ENCODE assay signal across 8 mouse cellular contexts in genomic region chr2:145903061-145903901, GRCm38 (mm10). TPM values are rescaled to one million over a fixed set of nuclear protein-coding genes. Genes with fewer than 3 reads are reported as not detected.
DNase-seq lines count a peak whose midpoint lies in the region; ATAC-seq and TF ChIP-seq lines count a peak whose summit lies in the region.

No protein-coding gene starts in this region.

- peaks cover 28% of the 10 kb centered on the region for H3K36me3 ChIP-seq in G1E (replicated peaks)
- peaks cover 10% of the 10 kb centered on the region; the same call in 1 of the 2 replicates for H3K36me3 ChIP-seq in forebrain, embryonic 15.5 days
- peaks cover 3% of the 10 kb centered on the region; the same call in 1 of the 2 replicates for H3K36me3 ChIP-seq in neural tube, embryonic 14.5 days (ENCODE audit: control insufficient read depth, insufficient read depth, low read length)
- H3K36me3 ChIP-seq in testis, adult 2 months (ENCODE audit: control insufficient read depth, insufficient read depth, low read length): no peaks in the 10 kb centered on the region

- intact Hi-C loops in heart, postnatal 25 days (cut with DNase I): no loop called here

- H3K4me3 ChIP-seq in G1E (ENCODE audit: low read depth, low read length): peak overlapping the region; percentile 96
- H3K4me3 ChIP-seq in forebrain, embryonic 15.5 days: peak overlapping the region; percentile 83
- peak overlapping the region; percentile 99 for H3K4me3 ChIP-seq in neural tube, embryonic 14.5 days (ENCODE audit: low read depth, low read length)
- peak overlapping the region; percentile 92 for H3K4me3 ChIP-seq in testis, adult 2 months (ENCODE audit: control insufficient read depth, low read depth, low read length)

- peak overlapping the region; percentile 58 for H3K4me2 ChIP-seq in forebrain, embryonic 15.5 days (replicated peaks)
- H3K4me2 ChIP-seq in neural tube, embryonic 14.5 days (ENCODE audit: low read depth, low read length): peak overlapping the region; percentile 76

- H3K9me3 ChIP-seq in G1E (replicated peaks): no peaks in the 10 kb centered on the region
- H3K9me3 ChIP-seq in forebrain, embryonic 15.5 days: no peaks in the 10 kb centered on the region
- no peaks in the 10 kb centered on the region for H3K9me3 ChIP-seq in neural tube, embryonic 14.5 days (ENCODE audit: control insufficient read depth, low read length)

- TF ChIP-seq CTCF in G1E (IDR thresholded peaks at IDR 0.05; ENCODE audit: low read depth, low read length): 0 out of 2 replicates have a peak, but pooled peaks have one; percentile 12
- TF ChIP-seq CTCF in testis, adult 2 months (IDR thresholded peaks at IDR 0.05; ENCODE audit: control insufficient read depth, insufficient read depth, insufficient replicate concordance, low read depth, low read length): peak; percentile 23; the same call in 1 of the 2 replicates

- no peaks in the 10 kb centered on the region for H3K27me3 ChIP-seq in G1E (ENCODE audit: insufficient read depth, low read length)
- no peaks in the 10 kb centered on the region for H3K27me3 ChIP-seq in forebrain, embryonic 15.5 days
- H3K27me3 ChIP-seq in neural tube, embryonic 14.5 days (ENCODE audit: control insufficient read depth, insufficient read depth, low read length): no peaks in the 10 kb centered on the region
- no peaks in the 10 kb centered on the region for H3K27me3 ChIP-seq in testis, adult 2 months (ENCODE audit: control insufficient read depth, insufficient read depth, low read length)

- peak overlapping the region; percentile 89 for H3K9ac ChIP-seq in forebrain, embryonic 15.5 days (replicated peaks)
- H3K9ac ChIP-seq in neural tube, embryonic 14.5 days (replicated peaks; ENCODE audit: low read depth, low read length): peak overlapping the region; percentile 94

- peaks cover 31% of the 10 kb centered on the region for H3K4me1 ChIP-seq in G1E (ENCODE audit: insufficient read depth, low read depth, low read length)
- H3K4me1 ChIP-seq in forebrain, embryonic 15.5 days: peaks cover 24% of the 10 kb centered on the region
- H3K4me1 ChIP-seq in neural tube, embryonic 14.5 days (ENCODE audit: control insufficient read depth, insufficient read depth, low read length): peaks cover 10% of the 10 kb centered on the region
- peaks cover 3% of the 10 kb centered on the region; the same call in 1 of the 2 replicates for H3K4me1 ChIP-seq in testis, adult 2 months (ENCODE audit: control insufficient read depth, insufficient read depth, low read length)

- peak; percentile 85 for TF ChIP-seq POLR2A in testis, adult 2 months (IDR thresholded peaks at IDR 0.05; ENCODE audit: control insufficient read depth, low read depth, low read length)

- under 1% methylated on average over 68 of the region's 68 CpGs for WGBS in forebrain, embryonic 15.5 days
- WGBS in neural tube, embryonic 14.5 days: under 1% methylated on average over 68 of the region's 68 CpGs

- ATAC-seq in G1E (ENCODE audit: extremely low read depth, insufficient number of reproducible peaks, low FRiP score, poor library complexity, severe bottlenecking): peak; percentile 94
- ATAC-seq in forebrain, embryonic 15.5 days (replicated peaks): peak; percentile 98
- peak; percentile 97 for ATAC-seq in neural tube, embryonic 14.5 days (ENCODE audit: low read depth)

- peak overlapping the region; percentile 72 for H3K27ac ChIP-seq in forebrain, embryonic 15.5 days (replicated peaks)
- H3K27ac ChIP-seq in neural tube, embryonic 14.5 days (ENCODE audit: low read depth, low read length): peak overlapping the region; percentile 78
- peak overlapping the region; percentile 86 for H3K27ac ChIP-seq in testis, adult 2 months (ENCODE audit: control insufficient read depth, insufficient read depth, low read depth, low read length)

- DNase-seq in G1E (ENCODE audit: low spot score): peak; percentile 80
- peak; percentile 90 for DNase-seq in cerebellum, adult 11-12 months
- DNase-seq in heart, postnatal 25 days (ENCODE audit: low spot score): peak; percentile 82
- DNase-seq in layer of hippocampus, adult 18-20 months (ENCODE audit: low spot score in 2 of 2): peak; percentile 85 to 93
- peak; percentile 87 to 89 for DNase-seq in lung, adult 18-20 months

RNA-seq across cellular contexts. Expression of gene Naa20, which starts 1.4 kb away (rescaled TPM):
- total RNA-seq in G1E (2014; fragmentation: Nextera tagmentation) (49.5 and 60.9 TPM in 2 replicates), G1E (2017) (94.7 and 102 TPM in 2 replicates)
- 41.3 and 66.1 TPM in 2 replicates for polyA plus RNA-seq in G1E (2012)
- polyA plus RNA-seq in forebrain, embryonic 15.5 days (2015; fragmentation: Nextera tagmentation; extraction: Ambion mirVana): 124 TPM in 2 replicates
- 100 to 1,000 TPM; 102 to 108 TPM for total RNA-seq in heart, postnatal 25 days (2021)
- total RNA-seq in layer of hippocampus, adult 18-20 months (2021): 10 to 100 TPM; 66.3 to 68.5 TPM
- 145 and 151 TPM in 2 replicates for polyA plus RNA-seq in neural tube, embryonic 14.5 days (2014; fragmentation: Nextera tagmentation; extraction: Ambion mirVana)
- polyA plus RNA-seq in testis, adult 2 months (2012; rRNA removed): 27.0 and 32.1 TPM in 2 replicates

RNA-seq across cellular contexts. Expression of gene Cfap61, which starts 31.3 kb away (rescaled TPM):
- total RNA-seq in G1E (2014; fragmentation: Nextera tagmentation): 1.7 TPM in 1 of 2 replicates, not detected in the other
- total RNA-seq in G1E (2017): 0.06 and 0.22 TPM in 2 replicates
- not detected in 2 replicates for polyA plus RNA-seq in G1E (2012)
- polyA plus RNA-seq in forebrain, embryonic 15.5 days (2015; fragmentation: Nextera tagmentation; extraction: Ambion mirVana): 1.9 and 2.2 TPM in 2 replicates
- 1 to 10 TPM in 1 of 2 experiments, under 1 TPM in 1; 0.95 to 1.2 TPM for total RNA-seq in heart, postnatal 25 days (2021)
- 1 to 10 TPM; 3.4 to 3.5 TPM for total RNA-seq in layer of hippocampus, adult 18-20 months (2021)
- polyA plus RNA-seq in neural tube, embryonic 14.5 days (2014; fragmentation: Nextera tagmentation; extraction: Ambion mirVana): 2.6 and 4.9 TPM in 2 replicates
- 78.8 and 83.5 TPM in 2 replicates for polyA plus RNA-seq in testis, adult 2 months (2012; rRNA removed)

RNA-seq across cellular contexts. Expression of gene Crnkl1, which starts 31.5 kb away (rescaled TPM):
- total RNA-seq in G1E (2014; fragmentation: Nextera tagmentation) (26.8 and 28.6 TPM in 2 replicates), G1E (2017) (69.8 and 72.4 TPM in 2 replicates)
- polyA plus RNA-seq in G1E (2012): 14.6 and 23.0 TPM in 2 replicates
- 31.3 and 34.9 TPM in 2 replicates for polyA plus RNA-seq in forebrain, embryonic 15.5 days (2015; fragmentation: Nextera tagmentation; extraction: Ambion mirVana)
- total RNA-seq in heart, postnatal 25 days (2021): 10 to 100 TPM; 17.5 to 20.5 TPM
- total RNA-seq in layer of hippocampus, adult 18-20 months (2021): 10 to 100 TPM; 23.1 to 23.2 TPM
- polyA plus RNA-seq in neural tube, embryonic 14.5 days (2014; fragmentation: Nextera tagmentation; extraction: Ambion mirVana): 26.1 and 28.7 TPM in 2 replicates
- polyA plus RNA-seq in testis, adult 2 months (2012; rRNA removed): 8.3 and 17.1 TPM in 2 replicates

Comparison
In these comparisons a context has a peak if more than half of its experiments do, and no peak if none do; other contexts are left out.
1. Peak in every context shown above with its lines: DNase-seq, ATAC-seq, H3K4me3 ChIP-seq and H3K27ac ChIP-seq.
2. RNA of gene Cfap61, which starts 31.3 kb away (polyA plus RNA-seq): 78.8 to 83.5 TPM in testis, adult 2 months; 2.6 to 4.9 TPM in neural tube, embryonic 14.5 days, 1.9 to 2.2 TPM in forebrain, embryonic 15.5 days and not detected in G1E; every median in the first group is over 10 times any median in the second.